Mouse (Mus musculus) cerebellum, adult 11-12 months (tissue): ENCODE results near the gene Grb10.

Experiments
- DNase-seq: peaks from one replicate; pipeline ENCODE4 v3.0.0; 2022

The Grb10 gene

DNA sequence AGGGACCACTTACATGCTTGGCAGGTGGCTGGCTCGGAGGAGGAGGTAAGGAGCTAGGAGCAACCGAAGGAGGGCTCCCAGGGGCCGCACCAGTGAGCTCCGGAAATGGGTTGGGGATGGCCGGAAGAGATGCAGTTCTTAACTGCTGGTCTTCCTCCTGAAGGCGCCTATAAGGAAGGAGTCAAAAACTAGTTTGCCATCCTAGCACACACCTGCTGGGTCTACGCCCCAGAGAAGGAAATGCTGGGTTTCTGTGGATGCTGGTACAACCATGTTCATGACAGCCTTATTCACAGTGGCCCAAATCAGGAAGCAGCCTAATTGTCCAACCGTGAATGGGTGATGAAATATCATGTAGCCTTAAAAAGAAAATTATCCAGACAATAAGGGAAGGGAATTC lies 71.0 kb downstream of the Grb10 start:
- DNase-seq: no peak

DNA sequence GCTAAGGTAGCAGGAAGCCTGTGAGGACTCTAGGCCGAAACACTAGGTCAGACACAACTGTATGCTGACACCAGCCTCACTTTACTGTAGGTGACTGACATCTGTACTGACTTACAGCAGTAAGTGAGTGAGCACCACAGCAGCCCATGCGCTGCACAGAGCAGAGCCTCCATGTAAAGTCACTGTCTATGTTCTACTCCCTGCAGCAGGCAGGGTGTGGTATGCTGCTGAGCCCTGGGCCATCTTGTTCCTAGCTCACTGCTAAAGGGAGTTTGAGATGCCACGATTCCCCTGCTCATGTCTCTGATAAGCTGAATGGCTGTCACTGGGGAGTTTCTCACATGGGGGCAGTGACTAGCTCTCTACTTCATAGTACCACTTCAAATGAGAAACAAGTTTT lies 72.3 kb downstream of the Grb10 start:
- no peak for DNase-seq

DNA sequence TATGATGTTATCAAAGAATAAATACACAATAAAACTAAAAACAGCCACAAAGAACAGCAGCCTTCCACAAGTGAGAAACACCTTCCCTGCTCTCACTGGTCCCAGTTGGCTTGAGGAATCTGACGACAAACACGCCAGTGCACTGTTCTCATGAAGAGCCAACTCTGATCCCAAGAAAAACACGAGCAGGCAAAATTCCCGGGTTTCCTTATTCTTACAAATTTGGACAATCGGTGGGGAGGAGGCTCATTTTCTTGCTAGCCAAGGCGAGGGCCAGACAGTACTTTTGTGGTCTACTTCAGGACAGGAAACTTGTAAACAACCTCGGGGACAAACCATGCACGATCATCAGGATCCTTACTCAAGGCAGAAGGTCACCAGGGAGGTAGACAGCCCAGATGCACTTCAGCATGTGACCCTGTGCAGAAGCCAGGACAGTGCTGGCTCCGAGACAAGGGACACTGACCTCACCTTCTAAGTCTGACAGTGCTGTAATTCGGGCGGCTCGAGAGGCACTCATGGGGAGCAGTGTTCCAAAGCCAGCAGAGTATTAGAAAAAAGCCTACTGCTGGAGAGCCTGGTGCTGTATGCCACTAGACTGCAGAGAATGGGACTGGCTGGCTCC lies 72.9 kb downstream of the Grb10 start:
- no peak for DNase-seq

- no peak for DNase-seq
Measured at GRCm38 (mm10) chr11:11964729-11965128, 73.8 kb downstream of the Grb10 start.

DNA sequence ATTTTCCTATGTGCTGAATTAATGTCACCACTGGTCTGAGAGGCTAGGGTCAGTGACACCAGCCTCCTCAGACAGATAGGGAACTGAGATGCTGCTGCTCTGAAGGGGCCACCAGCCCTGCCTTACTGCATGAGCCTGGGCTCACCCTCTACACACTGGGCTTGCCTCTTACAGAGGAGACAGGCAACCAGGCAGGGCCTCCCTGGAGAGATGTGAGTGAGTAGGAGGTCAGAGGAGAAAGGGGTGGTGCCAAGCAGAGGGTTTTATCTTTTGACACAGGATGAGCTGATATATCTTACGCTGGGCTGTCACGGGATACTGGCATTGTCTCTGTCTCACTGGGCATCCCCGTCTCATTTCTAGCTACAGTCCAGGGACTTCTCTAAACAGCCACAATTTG lies 74.9 kb downstream of the Grb10 start:
- DNase-seq: no peak

- DNase-seq: no peak
Measured at GRCm38 (mm10) chr11:11963065-11963464, 75.4 kb downstream of the Grb10 start.

DNA sequence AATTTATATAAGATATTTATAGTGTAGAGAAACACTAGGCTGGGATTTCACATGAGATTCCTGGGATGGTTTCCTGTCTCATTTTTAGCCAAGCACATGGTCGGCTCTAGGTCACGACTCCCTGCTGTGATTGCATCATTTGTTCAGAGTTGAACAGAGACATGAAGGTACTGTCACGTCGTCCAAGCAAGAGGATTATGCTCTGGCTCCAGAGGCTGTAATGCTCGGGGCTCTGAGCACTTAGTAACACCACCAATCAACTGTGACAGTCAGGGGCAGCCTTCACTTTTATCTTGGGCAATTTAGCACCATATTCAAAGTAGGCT lies 75.9 kb downstream of the Grb10 start:
- DNase-seq: no peak

DNA sequence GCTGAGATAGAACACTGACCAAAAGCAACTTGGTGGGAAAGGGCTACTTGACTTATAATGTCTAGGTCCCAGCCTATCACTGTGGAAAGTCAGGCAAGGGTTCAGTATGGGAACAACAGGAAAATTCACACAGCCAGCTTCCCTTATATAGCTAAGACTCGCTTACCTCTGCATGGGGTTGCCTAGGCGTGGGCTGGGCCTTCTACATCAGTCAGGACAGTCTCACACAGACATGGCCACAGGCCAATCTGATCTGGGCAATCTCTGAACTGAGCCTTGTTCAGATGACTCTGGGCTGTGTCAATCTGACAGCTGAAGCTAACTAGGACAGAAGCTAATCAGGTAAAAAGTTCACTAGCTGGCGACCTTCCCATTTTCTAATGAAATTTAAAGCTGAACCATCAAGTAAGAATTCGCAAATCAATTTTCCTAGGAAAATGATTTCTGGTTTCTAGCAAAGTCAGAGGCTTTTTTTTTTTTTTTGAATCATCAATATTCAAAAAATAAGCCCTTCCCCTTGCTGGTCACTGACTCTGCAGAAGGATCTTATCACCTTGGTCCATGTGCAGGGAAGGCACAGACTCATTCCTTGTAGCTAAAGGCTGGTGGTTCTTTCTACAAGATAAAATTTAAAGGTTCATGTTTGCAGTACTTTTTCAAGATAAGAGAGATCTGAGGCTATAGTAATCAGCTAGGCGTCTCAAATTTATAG lies 76.4 kb downstream of the Grb10 start:
- DNase-seq: no peak

DNA sequence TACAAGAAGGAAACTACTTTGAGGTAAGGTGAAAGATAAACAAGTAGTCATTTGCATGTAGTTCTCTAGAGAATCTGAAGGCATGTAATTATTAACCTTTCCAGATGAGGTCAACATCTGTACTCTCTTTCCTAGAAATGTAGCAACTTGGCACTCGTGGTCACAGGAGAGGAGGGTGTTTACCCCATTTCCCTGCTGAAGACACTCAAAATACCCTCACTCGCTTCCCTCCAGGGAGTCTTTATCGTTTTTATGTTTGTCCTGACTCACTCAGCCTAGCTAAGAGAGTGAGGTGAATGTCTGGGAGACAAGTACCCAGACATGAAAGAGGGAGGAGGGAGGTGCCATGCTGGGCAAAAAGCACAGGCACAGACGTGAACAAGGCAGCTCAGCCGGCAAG lies 77.6 kb downstream of the Grb10 start:
- no peak for DNase-seq

- no peak for DNase-seq
Measured at GRCm38 (mm10) chr11:11960227-11960626, 78.3 kb downstream of the Grb10 start.

DNA sequence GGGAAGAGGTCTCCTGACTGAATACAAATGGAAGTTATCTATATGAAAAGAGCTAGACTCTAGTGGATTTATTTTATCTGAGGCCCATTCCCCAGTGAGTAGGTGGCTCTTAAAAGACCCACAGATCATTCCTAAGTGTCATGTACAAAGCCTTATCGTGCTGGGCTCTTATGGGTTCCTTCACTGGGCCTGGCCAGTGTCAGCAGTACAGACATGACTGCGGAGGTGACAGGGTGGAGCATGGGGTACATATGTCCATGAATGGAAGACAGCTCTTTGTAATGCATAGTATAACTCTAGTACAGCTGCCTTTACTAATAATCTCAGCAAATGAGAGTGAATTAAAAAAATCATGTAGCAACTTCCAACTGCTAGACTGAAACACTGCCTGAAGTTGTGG lies 80.0 kb downstream of the Grb10 start:
- DNase-seq: no peak

- DNase-seq: no peak
Measured at GRCm38 (mm10) chr11:11958061-11958361, 80.5 kb downstream of the Grb10 start.

DNA sequence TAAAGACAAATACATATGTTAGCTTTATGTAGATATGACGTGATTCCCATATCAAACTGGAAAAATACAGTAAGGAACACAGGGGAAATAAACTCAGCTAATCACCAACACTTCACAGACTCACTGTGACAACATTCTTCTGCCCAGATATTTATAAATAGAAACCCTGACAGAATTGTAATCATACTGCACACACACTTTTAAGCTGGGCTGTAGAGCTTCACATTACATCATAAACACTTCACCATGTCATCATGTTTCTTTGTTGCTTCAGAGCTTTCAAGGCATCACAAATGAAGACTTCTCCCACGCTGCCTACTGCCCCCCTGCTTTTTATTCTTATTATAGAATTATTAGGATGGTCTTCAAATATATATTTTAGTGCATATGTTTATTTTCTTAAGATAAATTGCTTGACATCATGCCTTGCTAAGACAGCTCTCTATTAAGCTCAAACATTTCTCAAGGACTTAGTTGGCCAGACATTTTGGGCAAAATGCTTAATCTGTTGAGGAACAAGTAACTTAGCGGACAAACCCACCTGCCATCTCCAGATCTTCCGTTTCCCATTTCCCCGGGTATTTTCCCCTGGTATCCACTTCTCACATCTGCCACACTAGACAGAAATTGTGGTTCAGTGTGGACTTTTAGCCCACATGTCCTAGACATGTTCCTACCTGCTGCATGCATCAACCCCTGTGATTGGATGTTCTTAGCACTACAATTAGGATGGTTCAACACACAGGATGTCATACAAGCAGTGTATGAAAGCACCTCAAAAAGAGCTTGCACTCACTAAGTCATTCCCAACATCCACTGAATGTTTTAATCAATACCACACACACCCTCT lies 81.0 kb downstream of the Grb10 start:
- no peak for DNase-seq

DNA sequence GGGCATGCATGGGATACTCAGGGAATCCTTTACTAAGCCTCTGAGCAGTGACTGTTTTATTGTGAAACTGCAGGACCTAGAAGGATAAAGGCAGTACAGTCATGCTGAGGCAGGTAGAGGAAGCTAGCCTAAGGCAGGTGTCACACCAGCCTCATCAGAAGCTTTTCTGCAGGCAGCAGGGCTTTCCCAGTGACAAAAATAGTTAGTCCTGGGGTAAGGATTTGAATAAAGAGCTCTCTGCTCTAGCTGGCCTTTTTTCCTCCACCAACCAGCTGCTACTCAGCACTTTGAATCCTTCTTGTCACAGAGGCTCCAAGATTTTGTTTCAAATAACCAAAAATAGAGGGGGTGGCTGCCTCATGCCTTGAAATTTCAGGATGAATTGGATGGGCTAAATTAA lies 82.7 kb downstream of the Grb10 start:
- DNase-seq: no peak

- DNase-seq: no peak
Measured at GRCm38 (mm10) chr11:11954606-11955005, 83.9 kb downstream of the Grb10 start.

GRCm38 (mm10) chr11:11954115-11954438 lies 84.4 kb downstream of the Grb10 start:
- no peak for DNase-seq

DNA sequence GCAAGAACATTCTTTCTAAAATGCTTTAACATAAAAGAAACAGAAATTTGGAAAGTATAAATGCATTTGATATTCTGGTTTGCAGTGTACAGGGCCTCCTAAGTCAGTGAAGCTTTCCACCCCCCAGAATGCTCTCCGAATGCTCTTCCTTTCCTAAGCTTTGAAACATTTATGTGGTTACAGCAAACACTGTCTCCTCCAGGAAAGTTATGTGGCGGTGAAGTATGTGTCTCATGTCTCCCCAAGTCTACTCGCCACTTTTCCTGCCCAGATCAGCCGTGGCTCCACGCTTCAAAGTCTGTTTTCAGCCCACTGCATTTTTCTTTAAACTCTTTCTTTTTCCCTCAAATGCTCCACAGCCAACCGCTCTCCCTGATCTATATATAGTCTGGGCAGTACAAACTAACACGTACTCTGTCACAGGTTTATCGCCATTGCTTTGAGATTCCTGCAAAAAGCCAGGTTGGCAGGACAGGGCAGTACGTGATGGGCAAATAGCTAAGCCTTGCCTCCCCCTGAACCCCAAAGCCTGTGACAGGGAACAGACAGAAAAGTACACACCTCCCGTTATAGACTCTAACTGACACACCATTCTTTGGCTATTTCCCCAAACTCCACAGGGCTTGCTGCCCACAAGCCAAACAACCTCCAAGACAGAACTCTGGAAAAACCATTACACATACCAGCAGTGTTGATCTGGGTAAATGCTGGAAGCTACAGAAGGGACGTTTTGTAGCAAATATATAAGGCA lies 84.9 kb downstream of the Grb10 start:
- DNase-seq: no peak

DNA sequence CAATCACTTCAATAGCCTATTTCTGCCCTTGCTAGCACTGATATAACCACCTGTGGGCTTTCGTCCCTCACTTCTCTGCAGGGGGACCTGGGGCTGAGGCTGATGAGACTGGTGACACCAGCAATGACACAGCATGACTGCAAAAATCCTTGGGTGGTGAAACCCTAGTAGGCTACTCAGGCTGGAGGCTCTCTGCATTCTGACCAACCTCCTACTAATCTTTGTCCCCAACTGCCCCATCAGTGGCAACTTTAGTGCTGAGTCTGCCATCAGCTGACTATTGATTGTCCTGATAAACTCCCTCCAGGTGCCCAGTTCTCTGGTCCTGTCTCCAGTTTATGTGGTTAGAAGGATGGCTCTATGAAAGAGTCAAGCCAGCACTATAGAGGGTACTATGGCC lies 85.9 kb downstream of the Grb10 start:
- no peak for DNase-seq

DNA sequence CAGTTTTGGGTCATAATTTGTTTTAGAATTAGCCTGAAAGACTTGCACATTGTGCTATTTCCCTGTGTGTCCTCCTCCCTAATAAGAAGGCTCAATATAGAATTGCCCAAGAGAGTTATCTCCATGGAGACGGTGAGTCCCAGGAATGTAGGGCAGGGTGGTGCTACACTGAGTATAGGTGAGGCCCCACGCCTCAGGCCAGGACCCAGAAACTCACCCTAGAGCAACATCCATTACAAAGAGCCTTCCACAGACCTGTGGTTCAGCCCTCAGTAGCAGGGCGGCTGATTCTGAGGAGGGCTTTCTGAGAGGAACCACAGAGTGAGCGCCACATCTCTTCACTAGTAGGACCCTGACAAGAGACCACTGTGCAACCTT lies 89.5 kb downstream of the Grb10 start:
- DNase-seq: no peak

DNA sequence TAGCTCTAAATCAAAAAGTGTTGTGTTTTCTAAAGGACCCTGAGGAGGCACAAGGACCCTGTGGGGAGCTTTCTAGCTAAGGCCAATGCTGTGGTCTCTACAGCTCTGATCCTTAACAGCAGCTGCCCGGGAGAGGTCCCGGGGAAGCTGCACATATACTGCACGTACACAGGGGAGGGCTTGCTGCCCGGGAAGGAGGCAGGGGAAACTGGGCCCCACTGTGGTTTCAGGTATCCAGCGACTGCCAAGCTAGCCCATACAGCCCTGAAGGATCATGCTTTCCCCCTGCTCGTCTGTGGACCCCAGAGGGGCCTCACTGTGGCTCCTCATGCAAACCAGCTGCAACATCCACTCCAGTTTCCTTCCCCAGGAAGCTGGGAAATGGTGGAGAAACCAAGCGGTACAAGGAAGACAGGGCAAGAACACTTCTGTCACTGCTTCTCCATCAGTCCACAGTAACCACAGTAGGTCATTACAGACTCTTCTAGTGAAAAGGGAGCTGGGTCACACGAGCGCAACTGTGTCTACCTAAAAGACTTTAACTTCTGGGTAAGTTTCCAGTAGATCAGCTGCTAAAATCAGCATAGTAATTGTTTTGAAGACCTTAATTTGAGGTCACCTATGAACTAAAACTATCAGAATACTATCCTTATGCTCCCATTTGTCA lies 90.0 kb downstream of the Grb10 start:
- DNase-seq: no peak

DNA sequence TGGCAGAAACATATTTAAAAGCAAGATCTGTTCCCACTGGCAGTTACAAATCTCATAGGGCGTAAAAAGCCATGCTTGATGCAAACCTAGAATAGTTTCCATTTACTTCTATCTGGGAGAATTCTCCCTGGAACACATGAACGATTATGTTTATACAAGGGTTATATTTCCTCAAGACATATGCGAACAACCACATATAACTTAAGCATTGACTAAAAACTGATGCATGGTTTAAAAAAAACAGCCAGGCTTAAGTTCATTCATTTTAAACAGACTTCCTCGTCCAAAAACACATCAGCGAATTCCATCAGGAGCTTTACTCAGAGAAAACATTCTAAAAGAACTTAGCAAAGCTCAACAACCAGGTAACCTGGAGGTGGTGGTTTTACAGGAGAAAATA lies 90.6 kb downstream of the Grb10 start:
- DNase-seq: no peak

- no peak for DNase-seq
Measured at GRCm38 (mm10) chr11:11945766-11946165, 92.7 kb downstream of the Grb10 start.

DNA sequence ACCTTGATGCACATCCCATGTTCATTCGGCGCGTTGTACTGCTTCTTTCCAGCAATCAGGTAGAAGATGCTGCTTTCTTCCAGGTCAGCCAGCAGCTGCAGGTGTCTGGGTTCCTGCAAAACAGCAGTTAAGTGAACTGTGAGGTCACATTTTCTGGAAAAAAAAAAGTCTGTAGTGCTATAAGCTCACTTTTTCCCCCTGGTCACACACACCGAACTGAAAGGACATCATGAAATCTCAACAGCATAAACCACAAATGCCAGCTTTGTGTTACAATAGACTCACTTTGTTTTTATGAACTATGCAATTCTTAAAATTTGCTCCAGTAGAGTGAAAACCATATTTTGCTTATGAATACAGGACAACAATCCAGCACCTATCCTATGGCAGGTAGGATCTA lies 93.7 kb downstream of the Grb10 start:
- DNase-seq: no peak

GRCm38 (mm10) chr11:11944082-11944349 lies 94.5 kb downstream of the Grb10 start:
- no peak for DNase-seq
